Mouse (Mus musculus): ENCODE data around the gene Cisd1.

The Cisd1 gene

GRCm38 (mm10) chr10:71348637-71349280 is 4.0 kb upstream of the Cisd1 start:
- CTCF ChIA-PET = no interaction called here

GRCm38 (mm10) chr10:71347964-71348636 is 3.3 kb upstream of the Cisd1 start:
- CTCF ChIA-PET = no interaction called here

- CTCF ChIA-PET = no interaction called here
These were observed 2.8 kb upstream of the Cisd1 start, which contains the start of gene Ipmk for GRCm38 (mm10) chr10:71347509-71347949. TSS of gene Ipmk (plus strand) at chr10:71347763.

- CTCF ChIA-PET = no interaction called here
These were observed 2.2 kb upstream of the Cisd1 start for GRCm38 (mm10) chr10:71346722-71347508.

GRCm38 (mm10) chr10:71346106-71346505 is 1.4 kb upstream of the Cisd1 start:
- CTCF ChIA-PET = no interaction called here

GRCm38 (mm10) chr10:71343567-71344265 is 1.0 kb downstream of the Cisd1 start:
- CTCF ChIA-PET = no interaction called here

- CTCF ChIA-PET = no interaction called here
These were observed 1.6 kb downstream of the Cisd1 start for GRCm38 (mm10) chr10:71343130-71343529.

GRCm38 (mm10) chr10:71342030-71342805 is 2.5 kb downstream of the Cisd1 start:
- CTCF ChIA-PET = no interaction called here

- CTCF ChIA-PET = no interaction called here
These were observed 3.5 kb downstream of the Cisd1 start for GRCm38 (mm10) chr10:71341290-71341689.

GRCm38 (mm10) chr10:71340195-71340594 is 4.6 kb downstream of the Cisd1 start:
- CTCF ChIA-PET = no interaction called here

GRCm38 (mm10) chr10:71339463-71339862 is 5.3 kb downstream of the Cisd1 start:
- CTCF ChIA-PET = no interaction called here

- CTCF ChIA-PET = interaction anchor here (0.6 to 0.9 kb wide), 3 partner anchors 36 to 63 kb away, joined by 3 read pairs; no protein-coding TSS in a partner anchor
These were observed 6.4 kb downstream of the Cisd1 start for GRCm38 (mm10) chr10:71338156-71338905.

GRCm38 (mm10) chr10:71337733-71338132 is 7.0 kb downstream of the Cisd1 start:
- CTCF ChIA-PET = interaction anchor here (0.9 kb wide), 1 partner anchor 36 kb away, joined by 3 read pairs; no protein-coding TSS in a partner anchor

GRCm38 (mm10) chr10:71332859-71333258 is 11.9 kb downstream of the Cisd1 start:
- CTCF ChIA-PET = no interaction called here

GRCm38 (mm10) chr10:71332376-71332775 is 12.4 kb downstream of the Cisd1 start:
- CTCF ChIA-PET = no interaction called here

- CTCF ChIA-PET = no interaction called here
These were observed 12.8 kb downstream of the Cisd1 start for GRCm38 (mm10) chr10:71331908-71332307.

GRCm38 (mm10) chr10:71330070-71330469 is 14.7 kb downstream of the Cisd1 start:
- CTCF ChIA-PET = no interaction called here

- CTCF ChIA-PET = no interaction called here
These were observed 15.5 kb downstream of the Cisd1 start for GRCm38 (mm10) chr10:71329295-71329694.

- CTCF ChIA-PET = interaction anchor here (1.1 kb wide), 1 partner anchor 71 kb away, joined by 5 read pairs; no protein-coding TSS in a partner anchor
These were observed 15.9 kb downstream of the Cisd1 start for GRCm38 (mm10) chr10:71328870-71329269.

- CTCF ChIA-PET = interaction anchor here (1.1 kb wide), 1 partner anchor 71 kb away, joined by 5 read pairs; no protein-coding TSS in a partner anchor
These were observed 16.4 kb downstream of the Cisd1 start for GRCm38 (mm10) chr10:71328382-71328781.

Measured in spleen, embryonic (tissue).